Mouse (Mus musculus) 3T3-L1 (cell line): ENCODE data around the gene A230050P20Rik.

Experiments used
- DNase-seq: peaks from one replicate; pipeline ENCODE4 v3.0.0-alpha.2; 2015; ENCODE audit warnings: low read depth, low spot score

The A230050P20Rik gene

GRCm38 (mm10) chr9:20894629-20895028, 26.2 kb downstream of the A230050P20Rik start:
- no peak for DNase-seq

GRCm38 (mm10) chr9:20895382-20895781, 26.9 kb downstream of the A230050P20Rik start:
- DNase-seq: no peak

GRCm38 (mm10) chr9:20897736-20898510, 29.5 kb downstream of the A230050P20Rik start:
- DNase-seq: peak; percentile 24

GRCm38 (mm10) chr9:20898511-20899073, 30.1 kb downstream of the A230050P20Rik start, which contains the start of gene Eif3g:
Eif3g (minus strand) TSS chr9:20898623.
- peak; percentile 80 for DNase-seq

- DNase-seq: peak; percentile 70
These were observed 33.2 kb downstream of the A230050P20Rik start for GRCm38 (mm10) chr9:20901466-20902173.

- no peak for DNase-seq
These were observed 33.7 kb downstream of the A230050P20Rik start for GRCm38 (mm10) chr9:20902174-20902491.

- DNase-seq: no peak
These were observed 41.5 kb downstream of the A230050P20Rik start for GRCm38 (mm10) chr9:20909948-20910347.

GRCm38 (mm10) chr9:20916160-20916559, 47.7 kb downstream of the A230050P20Rik start:
- peak; percentile 50 for DNase-seq

- no peak for DNase-seq
These were observed 54.8 kb downstream of the A230050P20Rik start for GRCm38 (mm10) chr9:20923258-20923657.
